Mouse (Mus musculus): ENCODE data around the gene Vmn2r36. TPM values are rescaled to one million over a fixed set of nuclear protein-coding genes. Genes with fewer than 3 reads are reported as not detected.
"Not testable (repeated sequence)": the region's sequence is repeated elsewhere in the genome, so short reads cannot be mapped to it uniquely, and the experiment has no call there.

The Vmn2r36 gene
- not detected in 2 replicates for polyA plus RNA-seq (2015; fragmentation: Nextera tagmentation; extraction: Ambion mirVana)

DNA sequence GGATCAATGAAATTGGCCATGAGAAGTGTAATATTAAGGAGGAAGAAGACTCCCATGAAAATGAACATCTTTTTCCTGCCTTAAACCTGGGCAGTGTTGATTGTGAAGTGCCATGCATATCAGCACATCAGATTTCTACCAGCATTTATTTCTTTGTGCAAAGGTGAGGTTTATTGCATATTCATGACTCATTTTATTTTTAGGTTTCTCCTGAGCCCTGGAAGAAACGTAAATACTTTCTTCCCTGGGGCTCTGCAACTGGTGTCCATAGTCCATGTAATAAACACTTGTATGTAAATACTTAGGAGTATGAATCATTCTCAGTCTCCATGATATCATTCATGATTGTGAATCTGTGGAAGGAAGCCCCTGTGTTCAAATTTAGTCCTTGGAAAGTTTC is at the start of gene Vmn2r36:
Vmn2r36 (minus strand) TSS at position 101 of the 400 bp plus-strand sequence.
- not testable (repeated sequence) for H3K9ac ChIP-seq (ENCODE audit: low read depth, low read length); H3K36me3 ChIP-seq (ENCODE audit: insufficient read depth, low read length); DNase-seq (ENCODE audit: low spot score); H3K27me3 ChIP-seq (ENCODE audit: insufficient read depth, low read length); ATAC-seq (replicated peaks; ENCODE audit: low FRiP score, low read depth); H3K4me3 ChIP-seq (replicated peaks; ENCODE audit: low read depth, low read length); H3K27ac ChIP-seq; H3K4me1 ChIP-seq (replicated peaks; ENCODE audit: insufficient read depth, low read length); H3K9me3 ChIP-seq (replicated peaks; ENCODE audit: low read length); H3K4me2 ChIP-seq (ENCODE audit: low read length)
- WGBS: no CpG with 5 or more reads among the region's 1 CpGs

Other genes starting within 250 kb of the Vmn2r36 start
- gene Vmn2r34, start 213.0 kb downstream of the Vmn2r36 start, polyA plus RNA-seq (2015; fragmentation: Nextera tagmentation; extraction: Ambion mirVana): not detected in 2 replicates
- not detected in 2 replicates for gene Vmn2r35, start 82.6 kb downstream of the Vmn2r36 start, polyA plus RNA-seq (2015; fragmentation: Nextera tagmentation; extraction: Ambion mirVana)